Mouse (Mus musculus): ENCODE results near the gene Celsr3.

Celsr3 gene

GRCm38 (mm10) chr9:108825820-108826699, at the start of gene Celsr3:
Gene Celsr3 (plus strand): TSS chr9:108826320.
- peak in 1 of 2 experiments; percentile 43 for DNase-seq

DNA sequence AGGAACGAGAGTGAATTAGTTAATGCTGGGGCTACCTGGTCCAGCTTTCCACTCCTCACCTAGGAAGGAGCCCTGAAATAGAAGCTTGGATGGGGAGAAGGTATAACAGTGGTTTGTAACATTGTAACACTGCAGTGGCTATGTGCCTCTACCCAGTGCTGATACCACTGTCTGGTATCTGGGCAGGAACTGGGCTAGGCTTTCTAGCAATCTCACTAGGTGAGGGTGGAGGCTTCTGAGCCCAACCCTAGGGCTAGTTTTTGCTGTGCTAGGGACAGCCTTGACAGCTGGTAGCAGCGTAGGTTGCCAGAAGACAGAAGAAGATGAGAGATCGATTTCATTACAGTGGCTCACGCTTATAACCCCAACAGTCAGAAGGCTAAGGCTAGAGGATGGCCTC, 49.5 kb upstream of the Celsr3 start:
- no peak for DNase-seq

GRCm38 (mm10) chr9:108777276-108777675, 48.8 kb upstream of the Celsr3 start:
- DNase-seq: no peak

GRCm38 (mm10) chr9:108780959-108781358, 45.2 kb upstream of the Celsr3 start:
- peak; percentile 40 to 79 for DNase-seq

GRCm38 (mm10) chr9:108781891-108782290, 44.2 kb upstream of the Celsr3 start:
- DNase-seq: peak in 1 of 2 experiments; percentile 63

- DNase-seq: no peak
These were observed 43.1 kb upstream of the Celsr3 start for GRCm38 (mm10) chr9:108782836-108783547.

- DNase-seq: peak; percentile 97 to 99
These were observed 42.3 kb upstream of the Celsr3 start, which contains the start of gene Ip6k2 for GRCm38 (mm10) chr9:108783548-108784463. Gene Ip6k2 (plus strand): TSS chr9:108783796.

DNA sequence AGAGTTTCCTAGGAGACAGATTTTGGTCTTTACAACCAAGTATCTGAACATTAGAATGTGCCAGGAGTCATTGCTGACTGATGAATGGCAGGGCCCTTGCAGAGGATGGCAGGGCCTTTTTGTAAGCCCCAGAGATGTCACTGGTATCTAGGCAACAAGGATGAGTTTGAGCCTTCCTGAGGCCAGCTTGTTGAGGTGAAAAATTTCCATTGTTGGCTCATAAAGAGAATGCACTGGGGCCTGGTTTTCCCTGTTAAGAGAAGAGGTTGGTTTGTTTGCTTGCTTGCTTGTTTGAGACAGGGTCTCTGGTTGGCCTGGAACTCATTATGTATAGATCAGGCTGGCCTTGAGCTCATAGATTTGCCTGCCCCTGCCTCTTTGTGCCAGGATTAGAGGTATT, 40.7 kb upstream of the Celsr3 start:
- DNase-seq: no peak

GRCm38 (mm10) chr9:108786494-108786893, 39.6 kb upstream of the Celsr3 start:
- no peak for DNase-seq

GRCm38 (mm10) chr9:108787080-108787479, 39.0 kb upstream of the Celsr3 start:
- no peak for DNase-seq

GRCm38 (mm10) chr9:108788713-108789112, 37.4 kb upstream of the Celsr3 start:
- no peak for DNase-seq

DNA sequence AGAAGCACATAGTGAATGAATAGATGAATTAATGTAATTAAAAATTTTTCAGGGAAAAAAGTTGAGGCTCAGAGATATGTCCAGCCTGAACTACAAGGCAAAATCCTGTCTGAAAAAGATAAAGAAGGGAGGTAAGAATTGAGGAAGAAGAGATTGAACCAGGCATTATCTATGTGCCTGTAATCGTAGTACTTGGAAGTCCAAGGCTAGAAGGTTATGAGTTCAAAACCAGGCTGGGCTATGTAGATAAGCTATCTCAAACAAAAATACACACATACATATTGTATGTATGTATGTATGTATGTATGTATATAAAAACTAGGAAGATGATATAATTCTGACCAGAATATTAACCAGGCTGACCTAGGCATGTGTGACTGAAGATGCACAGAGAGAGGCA, 33.8 kb upstream of the Celsr3 start:
- no peak for DNase-seq

DNA sequence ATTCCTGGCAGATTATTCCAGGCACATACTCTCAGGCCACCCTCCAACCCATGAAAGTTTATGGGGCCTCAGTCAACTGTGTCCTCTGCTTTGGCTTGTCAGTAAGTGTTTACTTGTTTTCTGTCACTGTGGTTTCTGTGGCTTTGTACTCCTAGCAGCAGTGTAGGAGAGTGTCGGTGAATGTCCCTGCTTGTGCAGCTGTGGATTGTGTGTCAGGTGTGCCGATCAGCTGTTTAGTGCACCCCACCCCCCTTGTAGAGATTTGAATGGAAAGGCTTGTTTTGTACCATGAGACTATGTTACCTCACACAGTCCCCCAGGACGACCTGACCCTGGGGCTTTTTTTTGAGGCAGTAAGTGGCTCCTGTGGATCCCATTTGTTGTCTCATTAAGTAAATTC, 33.4 kb upstream of the Celsr3 start:
- no peak for DNase-seq

DNA sequence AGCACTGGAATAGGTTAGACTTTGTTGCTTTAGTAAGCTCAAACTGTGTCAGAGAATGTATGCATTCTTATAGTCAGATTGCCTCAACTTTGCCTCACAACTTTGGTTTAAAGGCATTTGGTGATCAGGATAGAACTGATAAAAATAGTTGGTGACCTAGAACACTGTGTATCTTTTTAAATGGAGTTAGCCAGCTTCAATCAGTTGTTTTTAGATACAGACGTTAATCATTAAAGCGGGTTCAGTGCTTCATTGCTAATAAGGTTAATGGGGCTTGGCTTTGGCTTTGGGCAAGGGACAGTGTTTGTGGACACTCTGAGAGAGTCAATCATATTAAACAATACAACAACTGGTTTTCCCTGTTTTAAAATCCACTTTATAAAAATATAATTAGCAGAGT, 30.8 kb upstream of the Celsr3 start:
- peak in 1 of 2 experiments; percentile 38 for DNase-seq

- DNase-seq: peak; percentile 80 to 92
These were observed 30.4 kb upstream of the Celsr3 start for GRCm38 (mm10) chr9:108795762-108796161.

GRCm38 (mm10) chr9:108796351-108796981, 29.7 kb upstream of the Celsr3 start:
- DNase-seq: peak in 1 of 2 experiments; percentile 56

- no peak for DNase-seq
These were observed 28.6 kb upstream of the Celsr3 start for GRCm38 (mm10) chr9:108797477-108797876.

GRCm38 (mm10) chr9:108798508-108799075, 27.5 kb upstream of the Celsr3 start:
- DNase-seq: no peak

DNA sequence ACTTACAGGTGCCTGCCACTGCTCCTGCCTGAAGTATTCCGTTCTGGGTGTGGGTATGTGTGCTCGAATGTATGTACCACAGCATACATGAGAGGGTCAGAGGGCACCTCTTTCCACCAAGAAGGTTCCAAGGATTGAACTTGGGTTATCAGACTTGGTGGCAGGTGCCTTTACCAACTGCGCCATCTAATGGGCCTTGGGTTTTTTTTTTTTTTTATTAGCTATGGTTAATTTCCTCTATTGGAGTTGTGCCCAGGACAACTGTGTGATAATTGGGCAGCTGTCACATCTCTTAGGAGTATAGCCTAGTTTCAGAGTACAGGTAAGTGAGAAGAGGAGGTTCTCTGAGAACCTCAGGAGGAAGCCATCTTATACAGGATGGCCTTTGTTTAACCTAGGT, 26.6 kb upstream of the Celsr3 start:
- no peak for DNase-seq

DNA sequence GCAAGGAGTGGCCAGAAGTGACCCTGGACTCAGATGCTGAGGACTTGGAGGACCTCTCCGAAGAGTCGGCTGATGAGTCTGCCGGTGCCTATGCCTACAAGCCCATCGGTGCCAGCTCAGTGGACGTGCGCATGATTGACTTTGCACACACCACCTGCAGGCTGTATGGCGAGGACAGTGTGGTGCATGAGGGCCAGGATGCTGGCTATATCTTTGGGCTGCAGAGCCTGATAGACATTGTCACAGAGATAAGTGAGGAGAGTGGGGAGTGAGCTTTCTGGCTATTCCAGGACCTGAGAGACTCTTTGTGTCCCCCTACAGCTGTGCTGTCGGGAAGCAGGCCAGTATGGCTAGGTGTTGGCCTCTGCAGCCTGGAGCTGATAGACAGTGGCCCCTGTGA, 20.4 kb upstream of the Celsr3 start:
- no peak for DNase-seq

DNA sequence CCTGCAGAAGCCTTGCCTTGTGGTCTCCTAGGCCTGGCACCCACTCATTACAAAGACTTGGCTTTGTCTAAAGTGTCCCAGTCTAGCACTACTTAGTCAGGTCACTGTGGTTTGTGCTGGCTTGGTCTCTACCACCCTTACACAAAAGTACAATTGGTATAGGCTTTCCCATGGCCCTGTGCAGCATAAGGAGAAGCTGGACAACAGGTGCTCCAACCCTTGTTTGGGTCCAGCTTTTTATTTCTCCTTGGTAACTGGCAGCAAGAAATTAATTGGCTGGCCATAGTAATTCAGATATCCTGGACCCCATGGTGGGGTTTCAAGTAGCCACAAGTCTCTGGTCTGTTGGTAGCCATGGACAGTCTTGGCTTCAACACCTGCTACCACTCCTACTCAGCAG, 19.7 kb upstream of the Celsr3 start:
- DNase-seq: no peak

- DNase-seq: no peak
These were observed 19.3 kb upstream of the Celsr3 start for GRCm38 (mm10) chr9:108806831-108807230.

Measured in kidney, postnatal 25 days (tissue).